Mouse (Mus musculus): ENCODE measurements around the gene Slc12a4. TPM values are rescaled to one million over a fixed set of nuclear protein-coding genes. Genes with fewer than 3 reads are reported as not detected.

Slc12a4 gene
- polyA plus RNA-seq, 1 experiment from 2014 or later = 21.8 TPM

DNA sequence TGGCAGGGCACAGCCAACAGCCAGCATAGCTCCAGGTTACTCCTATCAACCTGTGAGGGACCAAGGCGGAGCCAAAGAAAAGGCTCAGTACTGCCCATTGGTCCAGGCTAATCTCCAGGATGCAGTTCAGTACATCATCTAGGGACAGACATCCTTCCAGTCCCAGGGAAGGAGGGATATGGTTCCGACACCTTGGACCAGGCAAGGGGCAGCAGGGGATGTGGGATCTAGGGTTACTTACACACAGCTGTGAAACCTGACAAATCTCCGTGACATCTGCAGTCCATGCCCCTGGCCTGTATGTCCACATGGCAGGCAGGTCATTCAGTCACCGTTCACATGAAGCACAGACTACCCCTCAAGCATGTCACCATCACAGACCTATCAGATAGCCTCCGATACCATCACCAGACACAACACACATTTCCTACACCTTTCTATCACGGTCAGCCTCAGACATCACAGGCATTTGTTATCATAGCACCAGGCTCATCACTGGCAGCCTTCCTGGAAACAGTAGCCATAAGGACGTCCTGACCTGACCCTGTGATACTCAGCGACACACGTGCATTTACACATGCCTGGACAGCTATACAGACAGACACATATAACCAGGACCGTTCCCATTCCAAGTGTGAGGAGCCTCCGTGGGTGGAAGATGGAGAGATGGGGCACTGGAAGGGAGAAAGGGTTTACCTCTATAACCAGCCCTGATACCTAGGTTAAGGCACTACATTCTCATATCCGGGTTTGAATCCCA is 1.2 kb downstream of the Slc12a4 start:
- H3K4me1 ChIP-seq (ENCODE audit: control insufficient read depth, insufficient read depth, low read length) = peaks cover 10% of the 10 kb centered on the region
- peak overlapping the region; percentile 78 for H3K4me2 ChIP-seq (replicated peaks; ENCODE audit: low read depth, low read length)
- H3K4me3 ChIP-seq (ENCODE audit: low read length) = peak overlapping the region; percentile 83
- peak overlapping the region; percentile 86 for H3K9ac ChIP-seq (ENCODE audit: low read depth, low read length)
- 57% methylated on average over 12 of the region's 12 CpGs for WGBS
- H3K36me3 ChIP-seq (ENCODE audit: control insufficient read depth, insufficient read depth, low read length) = no peaks in the 10 kb centered on the region; the same call in 1 of the 2 replicates
- no peaks in the 10 kb centered on the region for H3K27me3 ChIP-seq (ENCODE audit: control insufficient read depth, insufficient read depth, low read length)
- no peak overlapping the region for H3K27ac ChIP-seq (ENCODE audit: low read depth, low read length)
- no peak for ATAC-seq (ENCODE audit: low FRiP score, low TSS enrichment)
- no peaks in the 10 kb centered on the region for H3K9me3 ChIP-seq (ENCODE audit: control insufficient read depth, low read length)

- H3K4me1 ChIP-seq (ENCODE audit: control insufficient read depth, insufficient read depth, low read length) = peaks cover 10% of the 10 kb centered on the region
- no peak overlapping the region for H3K4me2 ChIP-seq (replicated peaks; ENCODE audit: low read depth, low read length)
- H3K4me3 ChIP-seq (ENCODE audit: low read length) = no peak overlapping the region
- H3K9me3 ChIP-seq (ENCODE audit: control insufficient read depth, low read length) = no peaks in the 10 kb centered on the region
- ATAC-seq (ENCODE audit: low FRiP score, low TSS enrichment) = no peak
- 88% methylated on average over 10 of the region's 10 CpGs for WGBS
- H3K27ac ChIP-seq (ENCODE audit: low read depth, low read length) = no peak overlapping the region
- no peak overlapping the region for H3K9ac ChIP-seq (ENCODE audit: low read depth, low read length)
- H3K27me3 ChIP-seq (ENCODE audit: control insufficient read depth, insufficient read depth, low read length) = no peaks in the 10 kb centered on the region
- H3K36me3 ChIP-seq (ENCODE audit: control insufficient read depth, insufficient read depth, low read length) = peaks cover 13% of the 10 kb centered on the region; the same call in 1 of the 2 replicates
Measured at GRCm38 (mm10) chr8:105961536-105961935, 4.4 kb downstream of the Slc12a4 start.

DNA sequence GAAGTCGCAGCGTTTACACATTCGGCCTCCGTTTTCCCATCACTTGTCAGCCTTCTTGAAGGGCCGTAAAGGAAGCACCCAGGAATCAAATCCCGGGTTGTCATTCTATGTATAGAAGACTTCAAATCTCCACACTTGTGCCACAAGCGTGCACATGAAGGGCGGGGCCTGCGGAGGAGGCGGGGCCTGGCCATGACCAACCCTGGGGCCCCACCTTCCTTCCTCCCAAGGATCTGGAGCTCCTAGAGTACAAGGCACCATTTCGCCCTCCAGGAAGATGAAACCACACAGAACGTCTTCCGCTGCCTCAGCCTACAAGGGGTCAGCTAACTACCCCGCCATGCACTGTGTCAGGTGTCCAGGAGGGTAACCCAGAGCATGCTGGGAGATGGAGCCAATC is 4.8 kb downstream of the Slc12a4 start:
- no peaks in the 10 kb centered on the region for H3K27me3 ChIP-seq (ENCODE audit: control insufficient read depth, insufficient read depth, low read length)
- ATAC-seq (ENCODE audit: low FRiP score, low TSS enrichment) = no peak
- no peak overlapping the region for H3K4me2 ChIP-seq (replicated peaks; ENCODE audit: low read depth, low read length)
- H3K27ac ChIP-seq (ENCODE audit: low read depth, low read length) = no peak overlapping the region
- 83% methylated on average over 14 of the region's 14 CpGs for WGBS
- H3K4me1 ChIP-seq (ENCODE audit: control insufficient read depth, insufficient read depth, low read length) = peaks cover 10% of the 10 kb centered on the region
- H3K36me3 ChIP-seq (ENCODE audit: control insufficient read depth, insufficient read depth, low read length) = peaks cover 17% of the 10 kb centered on the region; the same call in 1 of the 2 replicates
- no peaks in the 10 kb centered on the region for H3K9me3 ChIP-seq (ENCODE audit: control insufficient read depth, low read length)
- H3K4me3 ChIP-seq (ENCODE audit: low read length) = no peak overlapping the region
- H3K9ac ChIP-seq (ENCODE audit: low read depth, low read length) = no peak overlapping the region

DNA sequence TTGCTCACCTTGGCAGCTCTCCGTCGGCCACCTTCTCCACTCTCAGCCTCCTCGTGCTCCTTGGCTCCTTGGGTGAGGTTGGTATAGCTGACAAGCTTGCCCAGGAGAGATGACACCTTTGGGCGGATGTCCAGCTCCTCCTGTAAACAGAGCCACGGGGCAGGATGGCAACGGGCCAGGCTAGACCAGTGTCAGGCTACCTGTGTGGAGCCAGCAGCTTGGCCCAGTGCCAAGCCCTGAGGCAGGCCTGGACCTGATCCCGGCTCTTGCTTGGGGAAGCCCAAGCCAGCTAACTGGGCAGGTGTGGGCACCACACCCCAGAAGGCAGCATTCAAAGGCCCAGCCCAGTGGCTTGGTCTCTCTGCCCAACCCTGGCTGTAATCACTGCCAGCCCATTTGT is 6.5 kb downstream of the Slc12a4 start:
- ATAC-seq (ENCODE audit: low FRiP score, low TSS enrichment) = no peak
- Histone ChIP-seq H3K4me2 (replicated peaks; ENCODE audit: low read depth, low read length) (no peak overlapping the region), H3K36me3 (ENCODE audit: control insufficient read depth, insufficient read depth, low read length) (peaks cover 24% of the 10 kb centered on the region; the same call in 1 of the 2 replicates)

DNA sequence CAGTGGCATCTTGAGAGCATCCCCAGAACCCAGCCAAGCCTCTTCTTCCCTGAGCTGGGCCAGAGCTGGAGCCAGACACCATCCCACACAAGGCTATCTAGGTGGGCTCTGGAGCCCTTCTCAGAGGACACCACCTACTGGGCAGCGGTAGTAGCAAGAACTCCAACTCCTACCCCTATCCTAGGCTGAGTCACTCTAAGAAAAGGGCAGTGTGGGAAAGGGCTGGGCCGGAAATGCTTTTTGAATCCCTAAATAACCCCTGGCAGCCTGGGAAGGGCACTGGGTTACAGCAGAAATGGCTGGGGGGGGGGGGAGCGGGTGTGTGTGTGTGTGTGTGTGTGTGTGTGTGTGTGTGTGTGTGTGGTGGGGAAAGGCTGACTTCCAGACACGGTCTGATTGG is 8.1 kb downstream of the Slc12a4 start:
- H3K9me3 ChIP-seq (ENCODE audit: control insufficient read depth, low read length) = no peaks in the 10 kb centered on the region
- peaks cover 37% of the 10 kb centered on the region; the same call in 1 of the 2 replicates for H3K36me3 ChIP-seq (ENCODE audit: control insufficient read depth, insufficient read depth, low read length)
- no peaks in the 10 kb centered on the region for H3K4me1 ChIP-seq (ENCODE audit: control insufficient read depth, insufficient read depth, low read length)
- WGBS = 58% methylated on average over 3 of the region's 4 CpGs
- H3K4me3 ChIP-seq (ENCODE audit: low read length) = no peak overlapping the region
- H3K27me3 ChIP-seq (ENCODE audit: control insufficient read depth, insufficient read depth, low read length) = no peaks in the 10 kb centered on the region
- no peak overlapping the region for H3K4me2 ChIP-seq (replicated peaks; ENCODE audit: low read depth, low read length)
- no peak overlapping the region for H3K27ac ChIP-seq (ENCODE audit: low read depth, low read length)
- no peak overlapping the region for H3K9ac ChIP-seq (ENCODE audit: low read depth, low read length)
- ATAC-seq (ENCODE audit: low FRiP score, low TSS enrichment) = no peak

More for the DNA sequence above, 6.5 kb downstream of the Slc12a4 start:
- Histone ChIP-seq H3K27ac (ENCODE audit: low read depth, low read length) (no peak overlapping the region), H3K9me3 (ENCODE audit: control insufficient read depth, low read length) (no peaks in the 10 kb centered on the region), H3K27me3 (ENCODE audit: control insufficient read depth, insufficient read depth, low read length) (no peaks in the 10 kb centered on the region), H3K4me3 (ENCODE audit: low read length) (no peak overlapping the region), H3K4me1 (ENCODE audit: control insufficient read depth, insufficient read depth, low read length) (peaks cover under 1% of the 10 kb centered on the region; the same call in 1 of the 2 replicates), H3K9ac (ENCODE audit: low read depth, low read length) (no peak overlapping the region)
- WGBS = 84% methylated on average over 7 of the region's 7 CpGs

DNA sequence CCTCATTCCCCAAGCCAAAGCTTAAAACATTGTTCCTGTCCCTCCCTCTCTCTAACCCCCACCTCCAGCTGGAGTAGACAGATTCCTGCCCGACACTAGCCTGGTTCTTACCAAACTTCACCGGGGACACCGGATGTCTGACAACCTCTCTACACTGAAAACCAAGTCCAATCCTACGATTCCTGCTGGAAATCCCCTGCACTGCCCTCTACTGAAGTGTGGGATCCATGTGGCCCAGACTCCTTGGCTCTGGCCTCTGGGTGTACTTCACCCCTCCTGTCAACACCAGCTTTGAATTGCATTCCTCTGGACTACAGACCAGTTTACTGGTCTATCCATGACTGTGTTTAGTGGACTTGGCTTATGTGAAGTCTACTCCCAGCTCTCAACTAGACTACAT is 9.3 kb downstream of the Slc12a4 start:
- no peaks in the 10 kb centered on the region for H3K4me1 ChIP-seq (ENCODE audit: control insufficient read depth, insufficient read depth, low read length)
- H3K4me2 ChIP-seq (replicated peaks; ENCODE audit: low read depth, low read length) = no peak overlapping the region
- H3K27ac ChIP-seq (ENCODE audit: low read depth, low read length) = no peak overlapping the region
- H3K9me3 ChIP-seq (ENCODE audit: control insufficient read depth, low read length) = no peaks in the 10 kb centered on the region
- H3K9ac ChIP-seq (ENCODE audit: low read depth, low read length) = no peak overlapping the region
- no peaks in the 10 kb centered on the region for H3K27me3 ChIP-seq (ENCODE audit: control insufficient read depth, insufficient read depth, low read length)
- H3K36me3 ChIP-seq (ENCODE audit: control insufficient read depth, insufficient read depth, low read length) = peaks cover 40% of the 10 kb centered on the region; the same call in 1 of the 2 replicates
- no peak overlapping the region for H3K4me3 ChIP-seq (ENCODE audit: low read length)
- WGBS = 94% methylated on average over 4 of the region's 4 CpGs
- no peak for ATAC-seq (ENCODE audit: low FRiP score, low TSS enrichment)

- no peak overlapping the region for H3K4me3 ChIP-seq (ENCODE audit: low read length)
- H3K4me2 ChIP-seq (replicated peaks; ENCODE audit: low read depth, low read length) = no peak overlapping the region
- peak overlapping the region; percentile 12; the same call in 1 of the 2 replicates for H3K9ac ChIP-seq (ENCODE audit: low read depth, low read length)
- H3K4me1 ChIP-seq (ENCODE audit: control insufficient read depth, insufficient read depth, low read length) = 0 out of 2 replicates have a peak, but pooled peaks cover 8% of the 10 kb centered on the region
- no peaks in the 10 kb centered on the region for H3K9me3 ChIP-seq (ENCODE audit: control insufficient read depth, low read length)
- WGBS = 39% methylated on average over 7 of the region's 7 CpGs
- ATAC-seq (ENCODE audit: low FRiP score, low TSS enrichment) = peak; percentile 28; the same call in 1 of the 2 replicates
- no peaks in the 10 kb centered on the region for H3K27me3 ChIP-seq (ENCODE audit: control insufficient read depth, insufficient read depth, low read length)
- H3K27ac ChIP-seq (ENCODE audit: low read depth, low read length) = no peak overlapping the region
- peaks cover 67% of the 10 kb centered on the region for H3K36me3 ChIP-seq (ENCODE audit: control insufficient read depth, insufficient read depth, low read length)
Measured at GRCm38 (mm10) chr8:105951057-105951659, 14.7 kb downstream of the Slc12a4 start.

GRCm38 (mm10) chr8:105949350-105949749 is 16.5 kb downstream of the Slc12a4 start:
- H3K9ac ChIP-seq (ENCODE audit: low read depth, low read length) = no peak overlapping the region
- H3K4me3 ChIP-seq (ENCODE audit: low read length) = no peak overlapping the region
- no peaks in the 10 kb centered on the region for H3K27me3 ChIP-seq (ENCODE audit: control insufficient read depth, insufficient read depth, low read length)
- 0 out of 2 replicates have a peak, but pooled peaks cover 8% of the 10 kb centered on the region for H3K4me1 ChIP-seq (ENCODE audit: control insufficient read depth, insufficient read depth, low read length)
- no peak overlapping the region for H3K27ac ChIP-seq (ENCODE audit: low read depth, low read length)
- ATAC-seq (ENCODE audit: low FRiP score, low TSS enrichment) = no peak
- WGBS = 80% methylated on average over 10 of the region's 10 CpGs
- no peaks in the 10 kb centered on the region for H3K9me3 ChIP-seq (ENCODE audit: control insufficient read depth, low read length)
- H3K36me3 ChIP-seq (ENCODE audit: control insufficient read depth, insufficient read depth, low read length) = peaks cover 76% of the 10 kb centered on the region
- H3K4me2 ChIP-seq (replicated peaks; ENCODE audit: low read depth, low read length) = no peak overlapping the region

GRCm38 (mm10) chr8:105943321-105943739 is 22.6 kb downstream of the Slc12a4 start, which contains the start of gene Lcat:
Gene Lcat, minus strand, starts transcription at chr8:105943382.
- Histone ChIP-seq H3K4me3 (ENCODE audit: low read length) (no peak within 1 kb of the TSS), H3K9me3 (ENCODE audit: control insufficient read depth, low read length) (no peaks in the 10 kb centered on the region), H3K9ac (ENCODE audit: low read depth, low read length) (no peak within 1 kb of the TSS), H3K4me2 (replicated peaks; ENCODE audit: low read depth, low read length) (no peak within 1 kb of the TSS), H3K4me1 (ENCODE audit: control insufficient read depth, insufficient read depth, low read length) (peaks cover 3% of the 10 kb centered on the region), H3K27me3 (ENCODE audit: control insufficient read depth, insufficient read depth, low read length) (no peaks in the 10 kb centered on the region), H3K27ac (ENCODE audit: low read depth, low read length) (no peak within 1 kb of the TSS), H3K36me3 (ENCODE audit: control insufficient read depth, insufficient read depth, low read length) (peaks cover 57% of the 10 kb centered on the region)
- WGBS = 90% methylated on average over 8 of the region's 8 CpGs
- no peak for ATAC-seq (ENCODE audit: low FRiP score, low TSS enrichment)

Data from kidney, embryonic 14.5 days (tissue).